Mouse (Mus musculus) heart, adult 2 months (tissue): ENCODE data around the gene Tsga10ip.

ENCODE experiments used
- CTCF ChIP-seq: fragments of 200-600 bp; IDR thresholded peaks from 2 replicates; pipeline ENCODE4 v1.8.1; 2022; ENCODE audit warnings: antibody characterized with exemption, mild to moderate bottlenecking, moderate library complexity
- EP300 ChIP-seq: fragments of 200-500 bp; IDR thresholded peaks from 2 replicates; pipeline ENCODE4 v1.6.1; 2011; ENCODE audit warnings: low read depth, low read length, control low read depth; ENCODE audit not compliant: insufficient read depth
- POLR2A ChIP-seq: fragments of 200-500 bp; IDR thresholded peaks from 2 replicates; pipeline ENCODE4 v1.6.1; 2011; ENCODE audit warnings: mild to moderate bottlenecking, low read depth, low read length, control low read depth; ENCODE audit not compliant: insufficient read depth

DNA sequence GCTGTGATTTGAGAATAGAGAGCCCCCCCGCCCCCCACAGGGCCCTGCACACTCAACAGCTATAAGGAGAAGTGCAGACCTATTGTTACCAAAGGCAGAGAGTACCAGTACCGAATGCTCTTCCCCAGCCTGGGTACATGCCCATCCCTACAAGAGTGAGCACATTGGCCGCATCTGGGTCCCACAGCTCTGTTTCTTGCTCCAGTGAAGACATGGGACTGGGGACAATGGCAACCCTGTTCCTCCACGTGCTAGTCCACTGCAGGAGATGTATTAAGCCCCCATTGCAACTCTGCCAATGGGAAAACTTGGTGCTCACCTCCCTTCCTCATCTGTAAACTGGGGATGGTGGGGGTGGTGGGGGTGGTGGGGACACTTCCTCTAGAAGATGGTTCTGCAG, 11.5 kb upstream of the Tsga10ip start:
- no peak for TF ChIP-seq POLR2A
- no peak for TF ChIP-seq CTCF
- no peak for TF ChIP-seq EP300
